17 mouse cellular contexts compared by ENCODE assay signal in genomic region chr8:94914256-94914655, GRCm38 (mm10). TPM values are rescaled to one million over a fixed set of nuclear protein-coding genes. Genes with fewer than 3 reads are reported as not detected.
DNase-seq lines count a peak whose midpoint lies in the region; ATAC-seq and TF ChIP-seq lines count a peak whose summit lies in the region.
"Had no signal": no experiment of that assay in that cellular context is flagged by ENCODE, and none has a peak within 500 bp of the region (broad histone marks: within the 10 kb centered on the region; RNA-seq: fewer than 3 reads in every experiment).

No protein-coding gene starts in this region.

- H3K9me3 ChIP-seq in heart, embryonic 15.5 days (replicated peaks) = no peaks in the 10 kb centered on the region
- no peaks in the 10 kb centered on the region for H3K9me3 ChIP-seq in embryonic facial prominence, embryonic 12.5 days
- H3K9me3 ChIP-seq in limb, embryonic 11.5 days (ENCODE audit: control insufficient read depth, low read length) = no peaks in the 10 kb centered on the region
- no peaks in the 10 kb centered on the region for H3K9me3 ChIP-seq in hindbrain, postnatal 0 days (ENCODE audit: low read length)
- H3K9me3 ChIP-seq: forebrain, embryonic 10.5 days; hindbrain, embryonic 13.5 days; liver, embryonic 12.5 days had no signal

- peak overlapping the region; percentile 29; the same call in 1 of the 2 replicates for H3K4me2 ChIP-seq in heart, embryonic 15.5 days
- H3K4me2 ChIP-seq in embryonic facial prominence, embryonic 12.5 days (replicated peaks) = peak overlapping the region; percentile 78
- peak overlapping the region; percentile 24; the same call in 1 of the 2 replicates for H3K4me2 ChIP-seq in limb, embryonic 11.5 days (ENCODE audit: low read depth, severe bottlenecking)
- no peak overlapping the region for H3K4me2 ChIP-seq in hindbrain, postnatal 0 days (ENCODE audit: low read depth, low read length)

- TF ChIP-seq CTCF in hindbrain, postnatal 0 days (IDR thresholded peaks at IDR 0.05; ENCODE audit: low read depth) = no peak
- TF ChIP-seq CTCF in lung, adult 2 months (IDR thresholded peaks at IDR 0.05; ENCODE audit: insufficient read depth, low read length) = no peak

- no peak overlapping the region for H3K9ac ChIP-seq in heart, embryonic 15.5 days
- H3K9ac ChIP-seq in embryonic facial prominence, embryonic 12.5 days = no peak overlapping the region
- no peak overlapping the region for H3K9ac ChIP-seq in limb, embryonic 11.5 days (ENCODE audit: low read length)
- no peak overlapping the region for H3K9ac ChIP-seq in hindbrain, postnatal 0 days (replicated peaks; ENCODE audit: low read length)
- H3K9ac ChIP-seq: liver, embryonic 12.5 days had no signal

- no peak for DNase-seq in heart, adult 11 months
- peak; percentile 32 for DNase-seq in Muller cell, postnatal 12 days (ENCODE audit: inconsistent ontology term)
- DNase-seq in limb, embryonic 11.5 days (ENCODE audit: low spot score) = no peak
- no peak for DNase-seq in hindbrain, postnatal 0 days (ENCODE audit: low spot score)
- no peak for DNase-seq in layer of hippocampus, adult 11-12 months (ENCODE audit: low spot score)
- DNase-seq in lung, adult 2 months = no peak
- DNase-seq: adrenal gland, postnatal 36 days; cerebellum, adult 9-11 months; kidney, adult 9 months; thymus, postnatal 36 days had no signal

- no peak for ATAC-seq in heart, embryonic 15.5 days (replicated peaks; ENCODE audit: insufficient number of reproducible peaks, insufficient read depth, low FRiP score, low read depth)
- no peak for ATAC-seq in embryonic facial prominence, embryonic 12.5 days (ENCODE audit: insufficient number of reproducible peaks, insufficient read depth, low FRiP score, low TSS enrichment)
- ATAC-seq in limb, embryonic 11.5 days (ENCODE audit: insufficient number of reproducible peaks, low FRiP score, low TSS enrichment, low read depth) = no peak
- no peak for ATAC-seq in hindbrain, postnatal 0 days
- ATAC-seq: liver, embryonic 12.5 days had no signal

- H3K27ac ChIP-seq in heart, embryonic 15.5 days = peak overlapping the region; percentile 20; the same call in 1 of the 2 replicates
- H3K27ac ChIP-seq in embryonic facial prominence, embryonic 12.5 days = peak overlapping the region; percentile 59; the same call in 1 of the 2 replicates
- 0 out of 2 replicates have a peak overlapping the region, but pooled peaks have one; percentile 59 for H3K27ac ChIP-seq in limb, embryonic 11.5 days (replicated peaks; ENCODE audit: low read depth, low read length)
- H3K27ac ChIP-seq in hindbrain, postnatal 0 days = no peak overlapping the region
- H3K27ac ChIP-seq: hindbrain, embryonic 13.5 days; liver, embryonic 12.5 days had no signal

- no peaks in the 10 kb centered on the region for H3K27me3 ChIP-seq in heart, embryonic 15.5 days
- H3K27me3 ChIP-seq in embryonic facial prominence, embryonic 12.5 days = peaks cover 16% of the 10 kb centered on the region
- H3K27me3 ChIP-seq in limb, embryonic 11.5 days (ENCODE audit: control insufficient read depth, insufficient read depth, low read length) = 0 out of 2 replicates have a peak, but pooled peaks cover 4% of the 10 kb centered on the region
- peaks cover 13% of the 10 kb centered on the region; the same call in 1 of the 2 replicates for H3K27me3 ChIP-seq in hindbrain, postnatal 0 days (ENCODE audit: insufficient read depth, low read length)

- 69% methylated on average over 6 of the region's 6 CpGs for WGBS in heart, embryonic 15.5 days
- WGBS in embryonic facial prominence, embryonic 12.5 days = 77% methylated on average over 6 of the region's 6 CpGs
- 86% methylated on average over 6 of the region's 6 CpGs for WGBS in limb, embryonic 11.5 days
- 75% methylated on average over 6 of the region's 6 CpGs for WGBS in hindbrain, postnatal 0 days
- 78% methylated on average over 6 of the region's 6 CpGs for WGBS in lung, adult 2 months

- H3K4me3 ChIP-seq in heart, embryonic 15.5 days = no peak overlapping the region
- H3K4me3 ChIP-seq in embryonic facial prominence, embryonic 12.5 days = no peak overlapping the region
- no peak overlapping the region for H3K4me3 ChIP-seq in limb, embryonic 11.5 days (ENCODE audit: low read depth, low read length)
- H3K4me3 ChIP-seq in hindbrain, postnatal 0 days (ENCODE audit: low read length) = no peak overlapping the region
- no peak overlapping the region for H3K4me3 ChIP-seq in lung, adult 2 months (replicated peaks; ENCODE audit: extremely low read depth, low read depth, low read length)

- peaks cover 55% of the 10 kb centered on the region for H3K4me1 ChIP-seq in heart, embryonic 15.5 days (replicated peaks)
- H3K4me1 ChIP-seq in embryonic facial prominence, embryonic 12.5 days = peaks cover 44% of the 10 kb centered on the region
- H3K4me1 ChIP-seq in limb, embryonic 11.5 days (ENCODE audit: control insufficient read depth, insufficient read depth, low read length) = peaks cover 37% of the 10 kb centered on the region
- peaks cover 21% of the 10 kb centered on the region for H3K4me1 ChIP-seq in hindbrain, postnatal 0 days (ENCODE audit: insufficient read depth, low read length)
- H3K4me1 ChIP-seq in lung, adult 2 months (ENCODE audit: control insufficient read depth, insufficient read depth, low read length) = peaks cover 16% of the 10 kb centered on the region

- no peak for TF ChIP-seq POLR2A in lung, adult 2 months (IDR thresholded peaks at IDR 0.05; ENCODE audit: borderline replicate concordance, extremely low read depth, low read depth, low read length)

- H3K36me3 ChIP-seq in heart, embryonic 15.5 days = peaks cover 12% of the 10 kb centered on the region
- peaks cover 37% of the 10 kb centered on the region; the same call in 1 of the 2 replicates for H3K36me3 ChIP-seq in embryonic facial prominence, embryonic 12.5 days
- no peaks in the 10 kb centered on the region; the same call in 1 of the 2 replicates for H3K36me3 ChIP-seq in limb, embryonic 11.5 days (ENCODE audit: control insufficient read depth, insufficient read depth, low read length)
- no peaks in the 10 kb centered on the region for H3K36me3 ChIP-seq in hindbrain, postnatal 0 days (ENCODE audit: insufficient read depth, low read length)
- H3K36me3 ChIP-seq: hindbrain, embryonic 13.5 days had no signal

RNA-seq across cellular contexts. Expression of gene Ccdc102a, which starts 3.6 kb away (rescaled TPM):
- 18.6 and 25.1 TPM in 2 replicates for polyA plus RNA-seq in heart, embryonic 15.5 days (2015; fragmentation: Nextera tagmentation; extraction: Ambion mirVana)
- 51.5 and 51.9 TPM in 2 replicates for polyA plus RNA-seq in embryonic facial prominence, embryonic 12.5 days (2016; fragmentation: Nextera tagmentation; extraction: Ambion mirVana)
- 38.0 and 39.2 TPM in 2 replicates for polyA plus RNA-seq in limb, embryonic 11.5 days (2014; fragmentation: Nextera tagmentation; extraction: Ambion mirVana)
- 7.8 and 12.8 TPM in 2 replicates for total RNA-seq in hindbrain, postnatal 0 days (2014; rRNA removed)
- 5.5 and 6.1 TPM in 2 replicates for polyA plus RNA-seq in hindbrain, postnatal 0 days (2015; fragmentation: Nextera tagmentation; extraction: Ambion mirVana)
- 19.0 and 21.2 TPM in 2 replicates for polyA plus RNA-seq in lung, adult 2 months (2012; rRNA removed)

RNA-seq across cellular contexts. Expression of gene Adgrg5, which starts 9.2 kb away (rescaled TPM):
- 0.25 and 1.2 TPM in 2 replicates for polyA plus RNA-seq in heart, embryonic 15.5 days (2015; fragmentation: Nextera tagmentation; extraction: Ambion mirVana)
- 0.05 TPM in 1 of 2 replicates, not detected in the other for polyA plus RNA-seq in embryonic facial prominence, embryonic 12.5 days (2016; fragmentation: Nextera tagmentation; extraction: Ambion mirVana)
- 0.21 TPM in 1 of 2 replicates, not detected in the other for polyA plus RNA-seq in limb, embryonic 11.5 days (2014; fragmentation: Nextera tagmentation; extraction: Ambion mirVana)
- total RNA-seq in hindbrain, postnatal 0 days (2014; rRNA removed) = not detected in 2 replicates
- 0.11 TPM in 1 of 2 replicates, not detected in the other for polyA plus RNA-seq in hindbrain, postnatal 0 days (2015; fragmentation: Nextera tagmentation; extraction: Ambion mirVana)
- polyA plus RNA-seq in lung, adult 2 months (2012; rRNA removed) = 4.8 and 5.3 TPM in 2 replicates
- total RNA-seq: granulocyte monocyte progenitor cell, adult 5-6 weeks; megakaryocyte progenitor cell, adult 5-6 weeks had no signal
- polyA plus RNA-seq: hindbrain, embryonic 13.5 days had no signal

RNA-seq across cellular contexts. Expression of gene Dok4, which starts 38.1 kb away (rescaled TPM):
- 22.9 and 31.6 TPM in 2 replicates for polyA plus RNA-seq in heart, embryonic 15.5 days (2015; fragmentation: Nextera tagmentation; extraction: Ambion mirVana)
- 23.0 and 25.1 TPM in 2 replicates for polyA plus RNA-seq in embryonic facial prominence, embryonic 12.5 days (2016; fragmentation: Nextera tagmentation; extraction: Ambion mirVana)
- polyA plus RNA-seq in limb, embryonic 11.5 days (2014; fragmentation: Nextera tagmentation; extraction: Ambion mirVana) = 14.6 and 16.4 TPM in 2 replicates
- 121 and 127 TPM in 2 replicates for total RNA-seq in hindbrain, postnatal 0 days (2014; rRNA removed)
- 60.8 and 66.9 TPM in 2 replicates for polyA plus RNA-seq in hindbrain, postnatal 0 days (2015; fragmentation: Nextera tagmentation; extraction: Ambion mirVana)
- 39.6 and 46.4 TPM in 2 replicates for polyA plus RNA-seq in lung, adult 2 months (2012; rRNA removed)

RNA-seq across cellular contexts. Expression of gene Polr2c, which starts 57.0 kb away (rescaled TPM):
- 107 and 122 TPM in 2 replicates for polyA plus RNA-seq in heart, embryonic 15.5 days (2015; fragmentation: Nextera tagmentation; extraction: Ambion mirVana)
- polyA plus RNA-seq in embryonic facial prominence, embryonic 12.5 days (2016; fragmentation: Nextera tagmentation; extraction: Ambion mirVana) = 145 and 154 TPM in 2 replicates
- polyA plus RNA-seq in limb, embryonic 11.5 days (2014; fragmentation: Nextera tagmentation; extraction: Ambion mirVana) = 178 and 189 TPM in 2 replicates
- total RNA-seq in hindbrain, postnatal 0 days (2014; rRNA removed) = 65.3 and 81.6 TPM in 2 replicates
- 102 TPM in 2 replicates for polyA plus RNA-seq in hindbrain, postnatal 0 days (2015; fragmentation: Nextera tagmentation; extraction: Ambion mirVana)
- 81.9 and 105 TPM in 2 replicates for polyA plus RNA-seq in lung, adult 2 months (2012; rRNA removed)
